Mouse (Mus musculus): ENCODE measurements around the gene Dna2. TPM values are rescaled to one million over a fixed set of nuclear protein-coding genes. Genes with fewer than 3 reads are reported as not detected.

Gene Dna2
- polyA plus RNA-seq (2014; fragmentation: Illumina TruSeq; extraction: RNeasy Lipid Tissue Mini Kit (QIAGEN cat#74804); ENCODE audit: low replicate concordance) = 19.3 TPM

GRCm38 (mm10) chr10:62946738-62947471 lies at the start of gene Dna2:
Dna2 (plus strand) TSS chr10:62947026.

GRCm38 (mm10) chr10:62908896-62909295 lies 37.9 kb upstream of the Dna2 start, which contains the start of gene Tet1:
Tet1 (minus strand) TSS chr10:62908996.

GRCm38 (mm10) chr10:62919925-62920765 lies 26.7 kb upstream of the Dna2 start, which contains the start of gene Slc25a16:
Slc25a16 (plus strand) TSS chr10:62920633.

GRCm38 (mm10) chr10:62980039-62980954 lies 33.5 kb downstream of the Dna2 start, which contains the start of gene Rufy2:
Rufy2 (plus strand) TSS chr10:62980223.

Other genes starting within 250 kb of the Dna2 start
- 0.89 TPM for gene Stox1, start 220.9 kb upstream of the Dna2 start, polyA plus RNA-seq (2014; fragmentation: Illumina TruSeq; extraction: RNeasy Lipid Tissue Mini Kit (QIAGEN cat#74804); ENCODE audit: low replicate concordance)
- 192 TPM for gene Ccar1, start 154.7 kb upstream of the Dna2 start, polyA plus RNA-seq (2014; fragmentation: Illumina TruSeq; extraction: RNeasy Lipid Tissue Mini Kit (QIAGEN cat#74804); ENCODE audit: low replicate concordance)
- 0.82 TPM for gene Tet1, start 38.0 kb upstream of the Dna2 start, polyA plus RNA-seq (2014; fragmentation: Illumina TruSeq; extraction: RNeasy Lipid Tissue Mini Kit (QIAGEN cat#74804); ENCODE audit: low replicate concordance)
- gene Slc25a16, start 26.4 kb upstream of the Dna2 start, polyA plus RNA-seq (2014; fragmentation: Illumina TruSeq; extraction: RNeasy Lipid Tissue Mini Kit (QIAGEN cat#74804); ENCODE audit: low replicate concordance) = 39.1 TPM
- 19.3 TPM for gene Rufy2, start 33.2 kb downstream of the Dna2 start, polyA plus RNA-seq (2014; fragmentation: Illumina TruSeq; extraction: RNeasy Lipid Tissue Mini Kit (QIAGEN cat#74804); ENCODE audit: low replicate concordance)
- gene Hnrnph3, start 77.2 kb downstream of the Dna2 start, polyA plus RNA-seq (2014; fragmentation: Illumina TruSeq; extraction: RNeasy Lipid Tissue Mini Kit (QIAGEN cat#74804); ENCODE audit: low replicate concordance) = 86.6 TPM
- 141 TPM for gene Pbld2, start 77.3 kb downstream of the Dna2 start, polyA plus RNA-seq (2014; fragmentation: Illumina TruSeq; extraction: RNeasy Lipid Tissue Mini Kit (QIAGEN cat#74804); ENCODE audit: low replicate concordance)
- 13.6 TPM for gene Pbld1, start 113.1 kb downstream of the Dna2 start, polyA plus RNA-seq (2014; fragmentation: Illumina TruSeq; extraction: RNeasy Lipid Tissue Mini Kit (QIAGEN cat#74804); ENCODE audit: low replicate concordance)
- gene Atoh7, start 152.6 kb downstream of the Dna2 start, polyA plus RNA-seq (2014; fragmentation: Illumina TruSeq; extraction: RNeasy Lipid Tissue Mini Kit (QIAGEN cat#74804); ENCODE audit: low replicate concordance) = 0.33 TPM

Data from small intestine, adult 10 weeks (tissue).